Mouse (Mus musculus): ENCODE results near the gene Igf2bp2.

Igf2bp2 gene

DNA sequence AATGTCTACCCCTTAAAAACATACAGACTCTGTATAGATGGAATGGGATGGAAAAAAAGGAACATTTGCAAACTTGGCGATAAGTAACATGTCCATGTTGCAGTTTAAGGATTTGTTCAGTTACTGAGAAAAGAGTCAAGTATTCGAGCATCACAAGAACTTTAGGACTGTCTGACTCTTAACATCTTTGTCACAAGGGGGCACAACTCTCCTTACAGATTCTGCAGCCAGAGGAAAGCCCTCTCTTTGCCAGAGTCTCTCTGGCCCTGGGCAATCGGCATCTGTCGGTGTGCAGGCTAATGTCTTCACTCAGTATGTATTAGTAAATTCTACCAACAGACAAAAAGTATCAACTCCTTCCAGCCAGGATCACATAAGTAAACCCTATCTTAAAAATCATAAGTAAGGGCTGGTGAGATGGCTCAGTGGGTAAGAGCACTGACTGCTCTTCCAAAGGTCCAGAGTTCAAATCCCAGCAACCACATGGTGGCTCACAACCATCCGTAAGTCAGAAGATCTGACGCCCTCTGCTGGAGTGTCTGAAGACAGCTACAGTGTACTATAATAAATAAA lies 57.0 kb downstream of the Igf2bp2 start:
- no peak for DNase-seq (ENCODE audit: low spot score)

- no peak for DNase-seq (ENCODE audit: low spot score)
These were observed 63.0 kb downstream of the Igf2bp2 start for GRCm38 (mm10) chr16:22100067-22100466.

DNA sequence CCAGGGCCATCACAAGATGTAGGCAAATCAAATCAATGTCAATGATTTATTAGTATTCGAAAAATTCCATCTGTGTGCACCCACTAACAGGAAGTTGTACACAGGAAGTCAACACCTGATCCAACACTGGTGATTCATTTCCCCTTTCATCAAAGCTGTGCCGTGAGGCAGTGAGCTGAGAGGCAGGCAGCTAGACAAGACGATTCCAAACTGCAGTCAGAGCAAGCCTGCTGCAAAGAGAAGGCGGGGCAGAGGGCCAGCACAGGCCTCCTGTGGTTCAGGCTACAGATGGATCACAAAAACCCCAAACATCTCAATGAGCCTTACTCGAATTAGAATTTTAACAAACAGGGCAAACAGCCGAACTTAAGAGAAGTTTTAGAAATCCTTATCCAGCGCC lies 65.4 kb downstream of the Igf2bp2 start:
- no peak for DNase-seq (ENCODE audit: low spot score)

- no peak for DNase-seq (ENCODE audit: low spot score)
These were observed 67.3 kb downstream of the Igf2bp2 start for GRCm38 (mm10) chr16:22095751-22096150.

DNA sequence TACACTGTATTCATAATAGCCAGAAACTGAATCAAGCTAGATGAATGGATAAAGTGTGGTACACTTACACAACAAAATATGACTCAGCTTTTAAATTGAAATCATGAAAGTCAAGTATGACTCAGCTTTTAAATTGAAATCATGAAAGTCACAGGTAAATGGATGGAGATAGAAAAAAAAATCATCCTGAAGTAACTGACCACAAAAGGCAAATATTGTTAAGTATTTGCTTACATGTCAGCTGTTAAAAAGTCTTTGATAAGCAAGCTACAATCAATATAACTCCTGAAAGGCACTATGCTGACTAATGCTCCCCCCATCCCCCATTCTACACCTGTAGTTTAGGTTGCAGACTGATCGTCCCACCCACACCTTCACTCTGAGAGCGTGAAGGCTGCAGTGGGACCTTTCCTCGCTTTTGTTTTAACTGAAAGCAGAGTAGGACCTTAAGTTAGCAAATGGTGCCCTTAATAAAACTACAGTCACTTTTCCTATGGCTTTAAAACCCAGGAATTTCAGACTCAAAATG lies 71.8 kb downstream of the Igf2bp2 start:
- DNase-seq (ENCODE audit: low spot score) = no peak

DNA sequence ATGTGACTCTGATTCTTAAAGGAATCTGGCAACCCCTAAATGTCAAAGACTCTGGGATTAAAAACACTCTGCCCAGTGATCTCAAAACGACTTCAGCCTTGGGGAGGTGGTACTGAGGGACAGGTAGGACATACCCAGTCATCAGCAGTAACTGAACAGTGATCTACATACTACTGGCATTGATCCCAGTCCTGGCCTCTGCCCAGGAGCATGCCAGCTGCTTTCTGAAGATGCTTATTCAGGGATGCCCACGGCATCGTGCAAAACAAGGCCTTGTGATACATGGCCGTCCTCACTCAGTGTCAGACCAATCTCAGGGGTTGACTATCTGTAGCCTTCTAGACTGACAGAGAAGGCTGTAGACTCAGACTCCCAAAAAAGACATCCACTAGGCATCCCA lies 77.7 kb downstream of the Igf2bp2 start:
- DNase-seq (ENCODE audit: low spot score) = no peak

DNA sequence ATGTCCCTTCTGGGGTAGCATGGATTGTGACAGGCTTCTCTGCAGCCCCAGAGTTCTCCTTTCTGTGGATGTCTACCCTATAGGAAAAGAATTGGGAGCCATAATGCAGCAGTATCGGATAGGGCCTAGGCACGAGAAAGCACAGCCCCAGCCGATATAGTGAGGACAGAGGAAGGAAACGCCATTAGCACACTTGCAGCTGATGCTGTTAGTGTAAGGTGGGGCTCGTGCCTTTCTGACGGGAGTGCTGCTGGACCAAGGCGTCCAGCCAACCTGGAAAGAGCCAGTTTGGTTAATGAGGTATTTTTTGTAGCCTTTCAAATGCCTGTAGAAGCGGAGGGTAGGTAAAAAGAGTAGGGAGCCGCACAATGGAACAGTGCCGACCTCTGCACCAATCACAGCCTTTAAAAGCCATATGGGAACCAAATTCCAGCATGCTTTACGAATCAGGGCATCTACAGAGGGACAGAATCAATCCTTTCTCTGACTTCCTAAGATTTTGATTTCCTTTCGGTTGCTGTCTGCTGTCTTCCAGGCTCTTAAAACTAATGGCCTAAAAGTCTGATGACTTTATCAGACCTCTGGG lies 82.9 kb downstream of the Igf2bp2 start:
- no peak for DNase-seq (ENCODE audit: low spot score)

GRCm38 (mm10) chr16:22076620-22076941 lies 86.5 kb downstream of the Igf2bp2 start:
- DNase-seq (ENCODE audit: low spot score) = peak; percentile 68

DNA sequence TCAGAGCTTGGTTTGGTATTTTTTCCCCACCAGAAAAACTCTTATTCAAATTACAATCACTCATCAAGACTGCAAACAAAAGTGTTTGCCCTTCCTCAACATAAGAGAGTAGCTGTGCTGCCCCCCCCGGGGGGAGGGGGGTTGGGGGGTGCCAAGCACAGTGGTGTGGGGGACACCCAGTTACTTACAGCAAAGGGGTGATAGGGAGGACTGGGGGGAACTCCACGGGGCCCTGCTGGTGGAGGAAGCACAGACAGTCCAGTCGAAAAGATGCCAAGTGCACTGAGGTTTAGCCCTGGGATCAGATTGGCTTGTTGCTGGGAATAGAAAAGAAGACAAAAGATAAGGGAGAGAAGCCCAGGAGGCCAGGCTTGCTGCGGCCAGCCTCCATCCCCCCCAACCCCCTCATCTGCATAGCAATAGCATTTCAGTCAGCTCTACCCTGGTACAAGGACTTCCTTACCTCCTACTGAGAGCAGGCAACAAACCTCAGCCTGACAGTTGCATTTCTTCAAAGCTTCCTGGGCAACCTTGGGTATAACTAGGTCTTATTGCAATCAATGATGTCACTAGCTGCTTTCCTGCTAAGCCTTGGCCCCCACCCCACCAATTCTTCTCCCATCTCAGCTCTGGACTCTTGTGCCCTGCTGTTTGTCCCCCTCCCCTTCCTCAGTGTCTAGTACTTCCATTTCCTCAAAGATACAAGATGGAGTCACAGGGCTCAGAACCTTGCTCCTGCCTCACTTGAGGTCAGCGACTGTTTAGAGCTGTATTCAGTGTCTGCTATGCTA lies 87.1 kb downstream of the Igf2bp2 start:
- DNase-seq (ENCODE audit: low spot score) = no peak

GRCm38 (mm10) chr16:22075067-22075466 lies 88.0 kb downstream of the Igf2bp2 start:
- no peak for DNase-seq (ENCODE audit: low spot score)

- DNase-seq (ENCODE audit: low spot score) = peak; percentile 29
These were observed 91.7 kb downstream of the Igf2bp2 start for GRCm38 (mm10) chr16:22071361-22071760.

GRCm38 (mm10) chr16:22067406-22067805 lies 95.7 kb downstream of the Igf2bp2 start:
- no peak for DNase-seq (ENCODE audit: low spot score)

- no peak for DNase-seq (ENCODE audit: low spot score)
These were observed 97.6 kb downstream of the Igf2bp2 start for GRCm38 (mm10) chr16:22065536-22065935.

DNA sequence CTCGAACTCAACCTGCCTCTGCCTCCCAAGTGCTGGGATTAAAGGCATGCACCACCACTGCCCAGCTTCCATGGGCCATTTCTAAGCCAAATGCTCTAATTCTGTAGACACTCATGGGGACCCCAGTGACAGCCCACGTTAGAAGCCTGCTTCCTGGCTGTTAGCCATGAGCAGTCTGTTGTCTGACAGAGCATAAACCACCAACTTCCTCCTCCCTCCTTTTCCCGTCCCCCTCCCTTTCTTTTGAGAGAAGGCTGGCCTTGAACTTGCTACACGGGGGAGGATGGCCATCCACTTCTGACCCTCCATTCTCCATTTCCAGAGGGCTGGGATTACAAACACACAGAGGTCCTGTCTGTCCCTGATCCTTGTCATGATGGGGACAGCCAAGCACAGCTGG lies 100.8 kb downstream of the Igf2bp2 start:
- DNase-seq (ENCODE audit: low spot score) = no peak

GRCm38 (mm10) chr16:22061555-22062160 lies 101.4 kb downstream of the Igf2bp2 start:
- no peak for DNase-seq (ENCODE audit: low spot score)

- DNase-seq (ENCODE audit: low spot score) = no peak
These were observed 102.7 kb downstream of the Igf2bp2 start for GRCm38 (mm10) chr16:22060416-22060815.

GRCm38 (mm10) chr16:22058871-22059270 lies 104.2 kb downstream of the Igf2bp2 start:
- DNase-seq (ENCODE audit: low spot score) = no peak

GRCm38 (mm10) chr16:22057498-22057897 lies 105.6 kb downstream of the Igf2bp2 start:
- DNase-seq (ENCODE audit: low spot score) = no peak

DNA sequence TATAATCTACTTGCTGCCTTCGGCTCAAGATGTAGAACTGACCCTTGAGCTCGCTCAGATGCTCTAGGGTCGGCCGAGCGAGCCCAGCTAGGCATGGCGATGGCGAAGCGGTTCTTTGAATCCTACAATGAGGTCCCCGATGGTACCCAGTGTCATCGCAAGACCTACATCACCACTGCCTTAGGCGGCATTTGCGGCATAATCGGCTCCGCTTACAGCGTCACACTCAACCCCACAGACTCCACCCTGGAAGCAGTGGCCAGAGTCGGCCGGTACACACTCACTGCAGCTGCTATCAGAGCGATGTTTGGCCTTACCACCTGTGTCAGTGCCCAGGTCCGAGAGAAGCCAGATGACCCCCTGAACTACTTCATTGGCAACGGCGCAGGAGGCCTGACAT lies 109.7 kb downstream of the Igf2bp2 start:
- DNase-seq (ENCODE audit: low spot score) = no peak

GRCm38 (mm10) chr16:22046739-22047366 lies 116.2 kb downstream of the Igf2bp2 start:
- no peak for DNase-seq (ENCODE audit: low spot score)

DNA sequence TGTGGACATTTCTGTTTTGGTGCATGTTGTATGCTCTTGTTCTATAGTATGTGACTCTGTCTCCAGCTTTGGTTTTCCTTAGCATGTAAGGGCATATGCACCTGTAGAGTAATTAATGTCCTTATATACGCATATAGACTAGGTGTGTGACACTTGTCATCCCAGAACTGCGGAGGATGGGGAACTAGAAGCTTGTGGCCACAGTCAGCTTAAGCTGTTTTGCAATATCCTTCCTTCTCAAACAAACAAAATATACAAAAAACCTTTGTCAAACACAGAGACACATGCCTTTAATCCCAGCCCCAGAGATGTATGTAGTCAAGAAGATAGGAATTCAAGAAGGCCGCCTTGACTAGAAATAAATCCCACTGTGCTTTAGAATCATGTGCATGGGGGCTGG lies 117.2 kb downstream of the Igf2bp2 start:
- no peak for DNase-seq (ENCODE audit: low spot score)

GRCm38 (mm10) chr16:22043830-22044229 lies 119.3 kb downstream of the Igf2bp2 start:
- DNase-seq (ENCODE audit: low spot score) = no peak

Measured in urinary bladder, postnatal 14 days (tissue).